Mouse (Mus musculus): ENCODE results near the gene Arhgdia.

- TF ChIP-seq HCFC1 (IDR thresholded peaks at IDR 0.05; ENCODE audit: borderline replicate concordance, insufficient read depth, low read length) (no peak), CHD2 (IDR thresholded peaks at IDR 0.05; ENCODE audit: low read depth, low read length) (no peak), ZNF384 (IDR thresholded peaks at IDR 0.05; ENCODE audit: low read depth, low read length) (no peak), ZC3H11A (IDR thresholded peaks at IDR 0.05; ENCODE audit: borderline replicate concordance, low read depth, low read length) (no peak)
Measured at GRCm38 (mm10) chr11:120562949-120563348, 18.5 kb downstream of the Arhgdia start.

Data from ES-E14 (cell line).